Mouse (Mus musculus) thymus, postnatal 36 days (tissue): ENCODE results near the gene Hnrnpl.

Experiments used
- DNase-seq, 2 experiments: peaks; one replicate each; pipeline ENCODE4 v3.0.0; 2022; ENCODE audit warnings: mixed read lengths in 2 of 2

Gene Hnrnpl

DNA sequence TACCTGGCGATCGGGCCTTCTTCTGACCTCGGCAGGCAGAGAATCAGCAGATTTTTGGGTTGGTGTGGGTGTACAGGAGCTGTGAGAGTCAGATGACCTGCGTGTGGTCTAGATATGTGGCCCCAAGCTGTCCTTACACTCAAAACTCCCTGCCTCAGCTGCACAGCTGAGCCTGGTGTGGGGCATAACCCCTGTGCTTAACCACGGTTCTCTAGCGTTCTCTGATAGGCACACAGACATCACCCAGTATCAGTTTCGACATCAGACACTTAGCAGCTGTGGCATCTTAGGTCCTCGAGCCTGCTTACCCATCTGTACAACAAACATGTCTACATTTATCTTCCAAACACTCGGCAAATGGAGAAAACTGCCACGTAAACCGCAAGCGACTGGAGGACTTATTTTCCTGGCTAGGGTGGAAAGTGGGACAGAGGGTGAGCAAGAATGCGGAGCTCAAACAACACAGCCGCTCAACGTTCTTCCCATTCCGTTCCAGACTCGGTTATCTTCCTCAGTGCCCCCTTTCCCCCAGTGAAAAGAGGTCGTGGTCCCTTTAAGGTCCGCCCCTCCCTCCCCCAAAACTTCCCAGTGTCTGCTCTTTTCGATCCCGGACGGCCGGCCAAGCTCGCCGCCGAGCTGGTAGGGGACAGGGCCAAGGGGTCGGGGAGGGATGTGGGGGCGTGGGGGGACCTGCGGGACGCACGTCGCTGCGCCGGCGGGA, at the start of gene Hnrnpl:
TSS of gene Hnrnpl (plus strand) at position 321 of the 721 bp plus-strand sequence.
- DNase-seq = peak in 1 of 2 experiments; percentile 66

GRCm38 (mm10) chr7:28758623-28759022, 49.7 kb upstream of the Hnrnpl start:
- DNase-seq = no peak

GRCm38 (mm10) chr7:28761907-28762306, 46.4 kb upstream of the Hnrnpl start:
- DNase-seq = no peak

DNA sequence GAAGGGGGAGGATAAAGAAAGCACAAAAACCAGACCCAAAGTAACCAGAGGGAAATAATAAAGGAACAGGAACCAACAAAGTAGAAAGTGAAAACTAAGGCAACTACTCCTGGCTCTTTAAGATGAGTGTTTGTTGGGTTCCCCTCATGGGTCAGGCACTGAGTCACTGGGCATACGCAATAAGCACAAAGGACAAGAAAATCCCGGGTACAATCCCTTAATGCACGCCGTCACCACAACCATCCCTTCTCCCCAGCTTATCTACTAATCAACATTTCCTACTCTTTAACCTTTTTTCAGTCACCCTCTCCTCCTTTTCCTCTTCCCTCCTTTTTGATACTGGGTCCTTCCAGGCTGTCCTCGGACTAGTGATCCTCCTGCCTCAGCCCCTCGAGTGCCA, 43.1 kb upstream of the Hnrnpl start:
- DNase-seq = no peak

DNA sequence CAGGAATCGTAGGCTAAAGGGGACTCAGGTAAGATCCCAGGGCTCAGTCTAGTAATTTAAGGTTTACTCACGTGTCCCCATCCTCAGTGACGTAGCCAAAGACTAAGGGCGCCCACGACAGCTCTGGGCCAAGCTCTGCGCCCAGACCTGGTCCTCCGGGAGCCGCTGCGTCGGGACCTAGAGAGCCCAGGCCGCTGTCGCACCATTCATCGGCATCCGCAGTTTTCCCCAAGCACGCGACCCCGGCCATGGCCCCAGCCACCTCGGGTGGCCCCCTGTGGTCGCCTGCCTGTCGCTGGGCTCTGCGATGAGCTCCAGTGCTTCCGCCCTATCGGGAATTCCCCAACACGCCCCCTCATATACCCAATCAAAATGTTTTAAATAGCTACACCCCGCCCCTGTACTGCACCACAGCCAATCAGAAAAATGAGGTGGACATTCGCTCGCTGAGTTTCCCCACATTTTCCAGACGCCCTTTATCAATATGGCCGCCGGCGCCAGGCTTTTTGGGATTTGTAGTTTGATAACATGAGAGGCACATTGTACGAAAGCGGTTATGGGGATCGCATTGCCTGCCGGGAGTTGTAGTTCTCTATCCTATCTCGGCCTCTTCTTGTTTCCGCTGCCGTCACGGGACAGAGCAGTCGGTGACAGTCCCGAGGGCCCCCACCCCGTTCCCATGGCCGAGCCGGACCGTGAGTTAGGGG, 42.0 kb upstream of the Hnrnpl start, which contains the start of gene Sirt2:
TSS of gene Sirt2 (plus strand) at position 563 of the 707 bp plus-strand sequence.
- DNase-seq = peak; percentile 93 to 96

DNA sequence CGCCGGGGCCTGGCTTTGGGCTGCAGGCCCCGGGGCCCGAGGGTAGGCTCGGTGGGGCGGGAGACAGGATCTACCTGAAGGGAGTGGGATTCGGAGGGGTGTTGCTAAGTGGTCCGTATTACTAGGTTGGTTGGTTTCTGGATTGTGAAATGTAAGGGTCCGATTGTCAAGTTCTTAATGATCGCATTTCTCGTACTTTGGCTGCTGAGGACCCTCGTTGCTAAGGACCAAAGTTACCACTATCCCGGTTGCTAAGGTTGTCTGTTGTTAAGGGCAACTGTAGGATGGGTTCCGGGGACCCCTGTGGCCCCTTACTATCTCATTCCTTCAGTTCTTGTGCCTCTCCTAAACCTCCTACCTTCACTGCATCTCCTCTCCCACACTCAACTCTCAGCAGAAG, 41.4 kb upstream of the Hnrnpl start:
- no peak for DNase-seq

- DNase-seq = no peak
Measured at GRCm38 (mm10) chr7:28767462-28767965, 40.8 kb upstream of the Hnrnpl start, which contains the start of gene Nfkbib. Nfkbib (minus strand) TSS chr7:28767512.

DNA sequence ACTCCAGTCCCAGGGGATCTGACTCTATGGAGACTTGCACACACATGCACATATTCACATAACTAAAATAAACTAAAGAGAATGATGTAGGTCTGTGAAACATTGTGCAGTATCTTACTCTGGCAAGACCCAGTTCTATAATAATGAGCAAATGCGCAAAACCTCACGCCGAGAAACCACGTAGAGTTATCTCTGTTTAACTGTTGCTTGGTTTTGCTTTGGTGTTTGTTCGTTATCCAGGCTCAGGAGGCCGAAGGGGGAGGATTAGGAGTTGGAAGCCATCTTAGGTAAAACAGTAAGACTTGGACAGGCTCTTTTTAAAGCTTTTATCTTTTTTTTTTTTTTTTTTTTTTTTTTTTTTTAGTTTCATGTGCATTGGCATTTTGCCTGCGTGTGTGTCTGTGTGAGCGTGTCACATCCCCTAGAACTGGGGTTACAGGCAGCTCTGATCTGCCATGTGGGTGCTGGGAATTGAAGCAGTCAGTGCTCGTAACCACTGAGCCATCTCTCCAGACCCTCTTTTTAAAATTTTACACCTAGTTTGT, 38.9 kb upstream of the Hnrnpl start:
- DNase-seq = no peak

DNA sequence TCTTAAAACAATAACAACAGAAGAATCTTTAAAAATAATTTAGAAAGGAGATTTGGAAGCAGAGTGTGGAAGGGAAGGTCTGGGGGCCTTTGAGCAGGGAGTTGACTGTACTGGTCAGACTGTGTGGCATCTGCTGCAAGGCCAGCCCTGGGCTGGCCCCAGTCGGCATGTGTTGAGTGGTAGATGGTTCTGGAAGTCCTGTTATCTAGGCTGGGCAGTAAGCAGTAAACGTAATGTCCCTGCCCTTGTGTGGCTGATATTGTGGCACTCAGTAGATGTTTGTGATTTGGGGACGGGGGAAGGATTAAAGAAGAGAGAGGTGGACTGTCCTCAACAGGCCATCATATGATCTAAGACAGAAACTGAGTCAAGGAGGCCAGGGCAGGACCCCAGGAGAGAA, 38.0 kb upstream of the Hnrnpl start:
- no peak for DNase-seq

DNA sequence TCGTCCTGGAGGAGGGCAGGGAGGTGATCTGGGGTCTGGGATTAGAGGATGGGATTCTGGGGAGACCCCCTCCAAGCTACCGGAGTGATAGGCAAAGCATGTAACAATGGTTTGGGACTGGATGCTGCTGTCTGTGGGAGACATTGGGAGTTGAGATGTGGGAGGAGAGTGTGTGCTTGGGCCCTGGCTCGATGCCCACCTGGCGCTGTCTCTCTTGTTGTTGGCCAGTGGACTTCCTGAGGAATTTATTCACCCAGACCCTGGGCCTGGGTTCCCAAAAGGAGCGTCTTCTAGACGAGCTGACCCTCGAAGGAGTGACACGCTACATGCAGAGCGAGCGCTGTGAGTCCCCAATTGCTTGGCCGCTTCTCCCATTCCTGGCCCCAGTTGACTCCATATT, 36.5 kb upstream of the Hnrnpl start:
- DNase-seq = no peak

DNA sequence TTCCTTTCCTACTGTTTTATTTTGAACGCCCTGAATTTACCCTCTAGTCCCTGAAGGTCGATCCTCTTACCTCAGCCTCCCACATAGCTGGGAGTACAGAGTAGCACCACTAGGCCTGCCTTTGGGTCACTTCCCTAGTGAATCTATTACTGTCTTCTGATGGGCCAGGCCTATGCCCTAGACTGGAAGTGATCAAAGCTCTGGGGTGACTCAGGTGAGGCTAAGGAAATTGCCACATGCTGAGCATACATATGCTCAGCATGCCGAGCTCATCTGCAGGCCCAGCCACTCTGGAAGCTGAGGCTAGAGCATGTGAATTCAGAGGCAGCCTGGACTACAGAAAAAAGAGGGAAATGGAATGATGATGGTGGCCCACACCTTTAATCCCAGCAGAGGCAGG, 35.2 kb upstream of the Hnrnpl start:
- DNase-seq = no peak

DNA sequence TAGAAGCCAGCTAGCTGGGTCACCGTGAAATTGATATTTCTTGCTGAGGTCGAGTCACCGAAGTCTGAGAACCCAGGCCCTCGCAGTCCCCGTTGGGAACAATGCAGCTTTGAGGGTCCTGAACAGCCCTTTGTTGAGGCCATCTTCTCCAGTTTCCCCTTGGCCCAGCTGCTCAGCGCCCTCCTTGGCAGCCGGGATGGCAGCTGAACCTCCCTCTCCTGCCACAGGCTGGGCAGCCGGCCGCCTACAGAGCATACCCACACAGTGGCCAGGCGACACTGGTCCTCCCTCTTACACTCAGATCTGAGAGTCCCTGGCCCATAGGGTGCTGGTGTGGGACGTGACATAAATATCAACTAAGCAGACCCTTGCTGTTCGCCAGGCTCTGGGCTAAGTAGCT, 34.2 kb upstream of the Hnrnpl start:
- no peak for DNase-seq

- no peak for DNase-seq
Measured at GRCm38 (mm10) chr7:28775129-28775528, 33.2 kb upstream of the Hnrnpl start.

DNA sequence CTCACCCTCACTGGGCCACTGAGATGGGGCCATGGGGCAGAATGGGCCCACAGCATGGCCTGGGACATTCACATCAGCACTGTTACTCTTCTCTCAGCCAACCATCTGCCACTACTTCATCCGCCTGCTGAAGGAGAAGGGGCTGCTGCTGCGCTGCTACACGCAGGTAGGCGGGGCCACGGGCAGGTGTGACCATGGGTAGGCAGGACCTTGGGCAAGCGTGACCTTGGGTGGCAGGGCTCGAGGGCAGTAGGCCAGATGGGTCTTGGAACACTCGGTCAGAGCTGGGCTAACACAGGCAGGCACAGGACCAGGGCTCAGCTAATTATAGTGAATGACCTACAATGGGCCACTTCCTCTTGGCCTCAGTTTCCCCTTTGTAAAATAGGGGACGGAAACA, 29.5 kb upstream of the Hnrnpl start:
- DNase-seq = peak in 1 of 2 experiments; percentile 43

GRCm38 (mm10) chr7:28780067-28780658, 28.2 kb upstream of the Hnrnpl start:
- DNase-seq = peak; percentile 90 to 91

DNA sequence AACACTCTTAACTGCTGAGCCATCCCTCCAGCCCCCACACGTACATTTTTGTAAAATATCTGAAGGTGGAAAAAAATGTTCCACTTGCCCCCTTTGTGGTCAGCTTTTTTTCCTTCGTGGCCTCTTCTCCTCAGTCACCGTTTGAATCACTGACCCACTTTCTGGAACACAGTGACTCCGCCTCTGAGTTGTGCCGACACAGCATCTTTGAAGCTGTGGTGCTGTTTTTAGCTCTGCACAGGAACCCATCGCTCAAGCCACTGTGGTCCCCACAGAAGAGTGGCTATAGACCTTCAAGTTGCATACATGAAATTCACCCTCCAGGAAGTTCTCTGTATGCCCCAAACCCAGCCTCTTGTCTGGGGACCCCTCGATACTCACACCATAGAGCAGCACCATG, 27.5 kb upstream of the Hnrnpl start:
- peak in 1 of 2 experiments; percentile 82 for DNase-seq

GRCm38 (mm10) chr7:28781261-28781663, 27.1 kb upstream of the Hnrnpl start:
- DNase-seq = peak; percentile 83 to 91

- DNase-seq = peak; percentile 47 to 73
Measured at GRCm38 (mm10) chr7:28785161-28785560, 23.2 kb upstream of the Hnrnpl start.

- no peak for DNase-seq
Measured at GRCm38 (mm10) chr7:28787884-28788283, 20.5 kb upstream of the Hnrnpl start.

GRCm38 (mm10) chr7:28788307-28789195, 19.8 kb upstream of the Hnrnpl start, which contains the start of gene Rinl:
Rinl (plus strand) TSS chr7:28788969.
- peak; percentile 74 to 84 for DNase-seq

DNA sequence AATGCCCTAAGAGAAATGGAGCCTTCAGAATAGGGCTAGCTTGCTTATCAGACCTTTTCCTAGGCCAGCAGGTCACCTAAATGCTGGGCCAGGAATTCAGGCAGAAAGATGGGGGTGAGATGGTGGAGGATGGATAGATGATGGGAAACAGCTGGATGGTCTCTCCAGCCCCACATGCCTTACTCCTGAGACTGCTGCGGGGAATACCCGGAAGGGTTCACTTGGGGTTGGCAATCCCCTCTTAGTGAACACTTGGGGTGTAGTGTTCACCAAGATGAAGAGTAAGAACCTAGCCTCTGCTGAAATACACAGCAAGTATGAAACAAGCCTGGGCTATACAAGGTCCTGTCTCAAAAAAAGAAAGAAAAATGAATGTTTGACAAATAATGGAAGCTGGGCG, 19.1 kb upstream of the Hnrnpl start:
- no peak for DNase-seq
